ENCODE assay signal across 10 mouse cellular contexts in genomic region chr16:50846505-50846904, GRCm38 (mm10).
"Had no signal": no experiment of that assay in that cellular context is flagged by ENCODE, and none has a peak within 500 bp of the region (broad histone marks: within the 10 kb centered on the region; RNA-seq: fewer than 3 reads in every experiment).

No protein-coding gene starts in this region.

- H3K9me3 ChIP-seq: liver, embryonic 13.5 days; lung, embryonic 15.5 days; midbrain, embryonic 13.5 days had no signal

- H3K27ac ChIP-seq: left cerebral cortex, adult 2 months; liver, embryonic 13.5 days; lung, embryonic 15.5 days; midbrain, embryonic 13.5 days had no signal

- H3K36me3 ChIP-seq: liver, embryonic 13.5 days; lung, embryonic 15.5 days; midbrain, embryonic 13.5 days had no signal

- DNase-seq: kidney, postnatal 25 days; liver; liver, embryonic 13.5 days; liver, postnatal 0 days; lung, postnatal 14 days; right cerebral cortex, postnatal 14 days; thymus, postnatal 36 days had no signal

- H3K27me3 ChIP-seq: liver, embryonic 13.5 days; lung, embryonic 15.5 days; midbrain, embryonic 13.5 days had no signal

- ATAC-seq: liver, postnatal 0 days; midbrain, embryonic 13.5 days had no signal

- H3K4me3 ChIP-seq: left cerebral cortex, adult 2 months; liver, embryonic 13.5 days; lung, embryonic 15.5 days; midbrain, embryonic 13.5 days had no signal

- H3K4me1 ChIP-seq: liver, embryonic 13.5 days; lung, embryonic 15.5 days had no signal

- H3K4me2 ChIP-seq: liver, embryonic 13.5 days; lung, embryonic 15.5 days; midbrain, embryonic 13.5 days had no signal

- H3K9ac ChIP-seq: liver, embryonic 13.5 days; liver, postnatal 0 days; lung, embryonic 15.5 days; midbrain, embryonic 13.5 days had no signal
